Mouse (Mus musculus) CH12.LX (cell line): Measurements from ENCODE around the gene Map7d1. TPM values are rescaled to one million over a fixed set of nuclear protein-coding genes. Genes with fewer than 3 reads are reported as not detected.

Experiments used
- DNase-seq: peaks from one replicate; pipeline ENCODE4 v3.0.0-alpha.2; 2013; ENCODE audit errors: extremely low read depth
- H3K27ac ChIP-seq: 2 replicates; pipeline ENCODE4 v1.5.1; 2012; ENCODE audit warnings: low read depth, mild to moderate bottlenecking, control low read depth, moderate library complexity; ENCODE audit not compliant: insufficient read depth
- H3K27me3 ChIP-seq: replicated peaks from 2 replicates; pipeline ENCODE3; 2012; ENCODE audit warnings: inconsistent platforms
- H3K36me3 ChIP-seq, 2 experiments: replicated peaks in 1 of 2; 2 replicates each; pipeline versions ENCODE3 to v1.6.1; 2012; ENCODE audit warnings: inconsistent platforms in 1 of 2, low read length in 1 of 2, mild to moderate bottlenecking in 1 of 2, mixed read lengths in 1 of 2, moderate library complexity in 1 of 2; ENCODE audit not compliant: control insufficient read depth in 1 of 2, insufficient read depth in 1 of 2
- H3K4me1 ChIP-seq, 2 experiments: 2 replicates each; pipeline ENCODE4 v1.6.1; 2012; ENCODE audit warnings: inconsistent platforms in 1 of 2, moderate library complexity in 1 of 2; ENCODE audit not compliant: insufficient read depth in 2 of 2, control insufficient read depth in 1 of 2
- H3K4me2 ChIP-seq: 2 replicates; pipeline ENCODE4 v1.6.1; 2012; ENCODE audit warnings: low read depth, mild to moderate bottlenecking, control low read depth; ENCODE audit not compliant: poor library complexity, insufficient read depth, severe bottlenecking
- H3K4me3 ChIP-seq, 3 experiments: fragments of 150-350 bp in 1 of 3; sonication (generic) in 1 of 3; replicated peaks in 1 of 3; 2 replicates each; pipeline versions ENCODE3 to v1.5.1; 2011 to 2012; ENCODE audit warnings: low read depth in 2 of 3, low read length in 2 of 3, mild to moderate bottlenecking in 2 of 3, moderate library complexity in 2 of 3, control low read depth in 1 of 3, improper control_type of control experiment in 1 of 3, inconsistent platforms in 1 of 3, mixed read lengths in 1 of 3; ENCODE audit not compliant: poor library complexity in 1 of 3
- H3K79me2 ChIP-seq: replicated peaks from 2 replicates; pipeline ENCODE4 v1.6.1; 2012; ENCODE audit warnings: mild to moderate bottlenecking, moderate library complexity; ENCODE audit not compliant: control insufficient read depth, poor library complexity, insufficient read depth, severe bottlenecking; ENCODE audit errors: extremely low read depth
- H3K9ac ChIP-seq: 2 replicates; pipeline ENCODE4 v1.6.1; 2012; ENCODE audit warnings: low read depth, mild to moderate bottlenecking, control low read depth, moderate library complexity; ENCODE audit not compliant: insufficient read depth
- H3K9me3 ChIP-seq: replicated peaks from 2 replicates; pipeline ENCODE3; 2012; ENCODE audit warnings: low read length, inconsistent platforms, mixed read lengths
- BHLHE40 ChIP-seq: IDR thresholded peaks from 2 replicates; pipeline ENCODE4 v1.6.1; 2011; ENCODE audit warnings: mild to moderate bottlenecking, low read depth, low read length, improper control_type of control experiment
- CHD1 ChIP-seq: IDR thresholded peaks from 2 replicates; pipeline ENCODE4 v1.6.1; 2012; ENCODE audit warnings: low read depth, low read length, improper control_type of control experiment, inconsistent platforms
- CHD2 ChIP-seq: IDR thresholded peaks from 2 replicates; pipeline ENCODE4 v1.6.1; 2011; ENCODE audit warnings: low read length, improper control_type of control experiment
- CTCF ChIP-seq, 2 experiments: IDR thresholded peaks in 1 of 2; conservative IDR thresholded peaks in 1 of 2; 2 replicates each; pipeline ENCODE4 v1.5.1; 2011 to 2012; ENCODE audit warnings: low read depth in 2 of 2, low read length in 2 of 2, improper control_type of control experiment in 1 of 2, inconsistent platforms in 1 of 2, mild to moderate bottlenecking in 1 of 2, moderate library complexity in 1 of 2
- E2F4 ChIP-seq: IDR thresholded peaks from 2 replicates; pipeline ENCODE4 v1.6.1; 2011; ENCODE audit warnings: low read depth, low read length, improper control_type of control experiment; ENCODE audit not compliant: insufficient replicate concordance
- ELF1 ChIP-seq: IDR thresholded peaks from 2 replicates; pipeline ENCODE4 v1.6.1; 2014; ENCODE audit warnings: low read depth, mild to moderate bottlenecking, inconsistent platforms, low read length, improper control_type of control experiment
- EP300 ChIP-seq: IDR thresholded peaks from 2 replicates; pipeline ENCODE4 v1.6.1; 2011; ENCODE audit warnings: low read length, improper control_type of control experiment
- ETS1 ChIP-seq: conservative IDR thresholded peaks from 2 replicates; pipeline ENCODE4 v1.6.1; 2012; ENCODE audit warnings: low read depth, mild to moderate bottlenecking, inconsistent platforms, low read length, improper control_type of control experiment, moderate library complexity
- GABPA ChIP-seq: IDR thresholded peaks from 2 replicates; pipeline ENCODE4 v1.6.1; 2012; ENCODE audit warnings: low read depth, low read length, improper control_type of control experiment, inconsistent platforms; ENCODE audit not compliant: insufficient replicate concordance
- HCFC1 ChIP-seq: IDR thresholded peaks from 2 replicates; pipeline ENCODE4 v1.6.1; 2012; ENCODE audit warnings: low read depth, mild to moderate bottlenecking, inconsistent platforms, low read length, improper control_type of control experiment
- IRF4 ChIP-seq: IDR thresholded peaks from 2 replicates; pipeline ENCODE4 v1.6.1; 2014; ENCODE audit warnings: low read depth, mild to moderate bottlenecking, inconsistent platforms, low read length, improper control_type of control experiment
- JUN ChIP-seq: IDR thresholded peaks from 2 replicates; pipeline ENCODE4 v1.6.1; 2011; ENCODE audit warnings: low read depth, mild to moderate bottlenecking, low read length, improper control_type of control experiment, moderate library complexity; ENCODE audit not compliant: insufficient read depth
- JUND ChIP-seq: conservative IDR thresholded peaks from 2 replicates; pipeline ENCODE4 v1.6.1; 2011; ENCODE audit warnings: low read depth, low read length, improper control_type of control experiment
- KAT2A ChIP-seq: IDR thresholded peaks from 2 replicates; pipeline ENCODE4 v1.6.1; 2012; ENCODE audit warnings: low read length, improper control_type of control experiment, inconsistent platforms; ENCODE audit not compliant: insufficient replicate concordance
- MAFK ChIP-seq: IDR thresholded peaks from 2 replicates; pipeline ENCODE4 v1.6.1; 2011; ENCODE audit warnings: low read length, improper control_type of control experiment; ENCODE audit not compliant: insufficient replicate concordance
- MAX ChIP-seq: IDR thresholded peaks from 2 replicates; pipeline ENCODE4 v1.6.1; 2011; ENCODE audit warnings: low read length, improper control_type of control experiment
- MAZ ChIP-seq: IDR thresholded peaks from 2 replicates; pipeline ENCODE4 v1.6.1; 2012; ENCODE audit warnings: low read depth, mild to moderate bottlenecking, inconsistent platforms, low read length, improper control_type of control experiment, moderate library complexity
- MEF2A ChIP-seq: IDR thresholded peaks from 2 replicates; pipeline ENCODE4 v1.6.1; 2014; ENCODE audit warnings: low read depth, mild to moderate bottlenecking, inconsistent platforms, low read length, improper control_type of control experiment, borderline replicate concordance
- MXI1 ChIP-seq: IDR thresholded peaks from 2 replicates; pipeline ENCODE4 v1.6.1; 2011; ENCODE audit warnings: mild to moderate bottlenecking, low read depth, low read length, improper control_type of control experiment
- MYC ChIP-seq: IDR thresholded peaks from 2 replicates; pipeline ENCODE4 v1.6.1; 2011; ENCODE audit warnings: low read depth, mild to moderate bottlenecking, improper control_type of control experiment, low read length
- NELFE ChIP-seq: IDR thresholded peaks from 2 replicates; pipeline ENCODE4 v1.6.1; 2011; ENCODE audit warnings: low read depth, low read length, improper control_type of control experiment
- NRF1 ChIP-seq: IDR thresholded peaks from 2 replicates; pipeline ENCODE4 v1.6.1; 2014; ENCODE audit warnings: low read depth, mild to moderate bottlenecking, inconsistent platforms, low read length, improper control_type of control experiment, moderate library complexity
- PAX5 ChIP-seq: IDR thresholded peaks from 2 replicates; pipeline ENCODE4 v1.6.1; 2012; ENCODE audit warnings: low read length, inconsistent platforms, mixed read lengths
- POLR2A ChIP-seq: IDR thresholded peaks from 2 replicates; pipeline ENCODE4 v1.6.1; 2011; ENCODE audit warnings: low read depth, mild to moderate bottlenecking, improper control_type of control experiment, low read length
- POLR2AphosphoS2 ChIP-seq: IDR thresholded peaks from 2 replicates; pipeline ENCODE4 v1.6.1; 2011; ENCODE audit warnings: low read depth, low read length, improper control_type of control experiment
- RAD21 ChIP-seq: IDR thresholded peaks from 2 replicates; pipeline ENCODE4 v1.6.1; 2011; ENCODE audit warnings: low read depth, mild to moderate bottlenecking, low read length, improper control_type of control experiment, moderate library complexity
- RCOR1 ChIP-seq: conservative IDR thresholded peaks from 2 replicates; pipeline ENCODE4 v1.6.1; 2012; ENCODE audit warnings: low read depth, mild to moderate bottlenecking, inconsistent platforms, low read length, improper control_type of control experiment
- SIN3A ChIP-seq: IDR thresholded peaks from 2 replicates; pipeline ENCODE4 v1.6.1; 2012; ENCODE audit warnings: low read length, improper control_type of control experiment, inconsistent platforms
- SMC3 ChIP-seq: IDR thresholded peaks from 2 replicates; pipeline ENCODE4 v1.6.1; 2011; ENCODE audit warnings: low read depth, low read length, improper control_type of control experiment
- TBP ChIP-seq: conservative IDR thresholded peaks from 2 replicates; pipeline ENCODE4 v1.6.1; 2011; ENCODE audit warnings: low read depth, low read length, improper control_type of control experiment
- TCF12 ChIP-seq: IDR thresholded peaks from 2 replicates; pipeline ENCODE4 v1.6.1; 2014; ENCODE audit warnings: low read depth, mild to moderate bottlenecking, inconsistent platforms, low read length, improper control_type of control experiment
- UBTF ChIP-seq: IDR thresholded peaks from 2 replicates; pipeline ENCODE4 v1.6.1; 2012; ENCODE audit warnings: low read depth, mild to moderate bottlenecking, inconsistent platforms, low read length, improper control_type of control experiment, moderate library complexity
- USF1 ChIP-seq: IDR thresholded peaks from 2 replicates; pipeline ENCODE4 v1.6.1; 2014; ENCODE audit warnings: low read depth, mild to moderate bottlenecking, inconsistent platforms, low read length, improper control_type of control experiment
- USF2 ChIP-seq: conservative IDR thresholded peaks from 2 replicates; pipeline ENCODE4 v1.6.1; 2011; ENCODE audit warnings: low read depth, low read length, improper control_type of control experiment
- ZC3H11A ChIP-seq: IDR thresholded peaks from 2 replicates; pipeline ENCODE4 v1.6.1; 2012; ENCODE audit warnings: low read depth, mild to moderate bottlenecking, inconsistent platforms, low read length, improper control_type of control experiment
- ZKSCAN1 ChIP-seq: IDR thresholded peaks from 2 replicates; pipeline ENCODE4 v1.6.1; 2012; ENCODE audit warnings: low read depth, inconsistent platforms, low read length, improper control_type of control experiment, borderline replicate concordance
- ZMIZ1 ChIP-seq: IDR thresholded peaks from 2 replicates; pipeline ENCODE4 v1.6.1; 2012; ENCODE audit warnings: low read depth, mild to moderate bottlenecking, inconsistent platforms, low read length, improper control_type of control experiment
- ZNF384 ChIP-seq: IDR thresholded peaks from 2 replicates; pipeline ENCODE4 v1.6.1; 2012; ENCODE audit warnings: low read depth, low read length, improper control_type of control experiment, inconsistent platforms
- dilution Hi-C: fragments of 300-500 bp; cut with MboI; formaldehyde crosslinking; loops from 2 replicates; pipeline ENCODE4 v1.14.3; 2020; ENCODE audit warnings: low sequenced_read_pairs; ENCODE audit not compliant: extremely low pct_unique_long_range_greater_than_20kb, extremely low pct_ligation_motif_present
- in situ Hi-C: fragments of 300-500 bp; cut with MboI; formaldehyde crosslinking; loops from 3 replicates; pipeline ENCODE4 v1.14.3; 2019; ENCODE audit warnings: low sequenced_read_pairs, low pct_ligation_motif_present, low pct_unique_long_range_greater_than_20kb, mixed read lengths
- polyA plus RNA-seq: library from polyadenylated mRNA; unstranded; fragments of >175 nt; gene quantifications from 2 replicates; pipeline ENCODE4 v1.2.1, GENCODE M21; 2012; ENCODE audit warnings: low read depth; ENCODE audit not compliant: insufficient read length
- total RNA-seq, 2 experiments: library from RNA; depleted of rRNA; stranded (reverse); fragments of 300-350 nt in 1 of 2; fragments of >200 nt in 1 of 2; gene quantifications; 2 replicates each; pipeline ENCODE4 v1.2.3; 2012 to 2014

The Map7d1 gene
- total and polyA plus RNA-seq, 3 experiments, result 12.5 to 62.2 (median 17.9) TPM

- in situ Hi-C loops (no loop called here), dilution Hi-C loops (no loop called here)
- H3K9ac ChIP-seq, result peak overlapping the region; percentile 71
- H3K27ac ChIP-seq, result peak overlapping the region; percentile 69; the same call in 1 of the 2 replicates
- TF ChIP-seq KAT2A, result no peak
- TF ChIP-seq MYC, result 0 out of 2 replicates have a peak, but pooled peaks have one; percentile 28
- no peak for TF ChIP-seq JUN
- TF ChIP-seq IRF4, result peak; percentile 27; the same call in 1 of the 2 replicates
- TF ChIP-seq MEF2A, result no peak
- TF ChIP-seq UBTF, result no peak
- peak; percentile 91 for TF ChIP-seq CHD1
- TF ChIP-seq MAX, result peak; percentile 21; the same call in 1 of the 2 replicates
- TF ChIP-seq RAD21, result no peak
- TF ChIP-seq HCFC1, result no peak; the same call in 1 of the 2 replicates
- TF ChIP-seq PAX5, result no peak
- no peak for TF ChIP-seq TBP
- no peak for TF ChIP-seq CTCF (conservative IDR thresholded peaks at IDR 0.05 in 1 of 2, IDR thresholded peaks at IDR 0.05 in 1 of 2; ENCODE audit: low read depth in 2 of 2, low read length in 2 of 2)
- TF ChIP-seq MXI1, result no peak
- no peak for TF ChIP-seq USF1
- TF ChIP-seq NELFE, result no peak
- TF ChIP-seq RCOR1, result no peak
- no peak for TF ChIP-seq ZC3H11A
- TF ChIP-seq JUND, result no peak
- no peak for TF ChIP-seq POLR2A
- no peak for TF ChIP-seq E2F4
- no peak for TF ChIP-seq ZMIZ1
- no peak for TF ChIP-seq ELF1
- no peak for TF ChIP-seq USF2
- 0 out of 2 replicates have a peak, but pooled peaks have one; percentile 7 for TF ChIP-seq BHLHE40
- TF ChIP-seq EP300, result no peak
- no peak for TF ChIP-seq GABPA
- no peak for TF ChIP-seq NRF1
- TF ChIP-seq SIN3A, result peak; percentile 56
- no peak; the same call in 1 of the 2 replicates for TF ChIP-seq TCF12
- TF ChIP-seq MAZ, result no peak
- TF ChIP-seq CHD2, result no peak
- TF ChIP-seq ZKSCAN1, result no peak
- TF ChIP-seq ETS1, result 0 out of 2 replicates have a peak, but pooled peaks have one; percentile 12
- TF ChIP-seq POLR2AphosphoS2, result no peak
- TF ChIP-seq ZNF384, result no peak
- no peak for TF ChIP-seq SMC3
- no peak for TF ChIP-seq MAFK
- no peaks in the 10 kb centered on the region for H3K9me3 ChIP-seq
- peak overlapping the region; percentile 27 to 71 (median 51) for H3K4me3 ChIP-seq
- H3K4me2 ChIP-seq, result peak overlapping the region; percentile 29
- peaks cover 34% of the 10 kb centered on the region for H3K79me2 ChIP-seq
- H3K4me1 ChIP-seq, result peaks cover 6 to 32% of the 10 kb centered on the region in 2 experiments
- H3K27me3 ChIP-seq, result no peaks in the 10 kb centered on the region
- DNase-seq, result no peak
- peaks cover 7 to 15% of the 10 kb centered on the region in 2 experiments for H3K36me3 ChIP-seq
Observed at GRCm38 (mm10) chr4:126203336-126203895, 52.7 kb downstream of the Map7d1 start.
